Mouse (Mus musculus) embryonic facial prominence, embryonic 14.5 days (tissue): ENCODE measurements around the gene Ftl1-ps1. TPM values are rescaled to one million over a fixed set of nuclear protein-coding genes. Genes with fewer than 3 reads are reported as not detected.

Experiments
- ATAC-seq: fragments of 200-750 bp; cut with Nextera tagmentation; 2 replicates; pipeline ENCODE4 v1.8.0; 2017; ENCODE audit warnings: low read depth, moderate number of reproducible peaks, moderate TSS enrichment
- DNase-seq: peaks from one replicate; pipeline ENCODE4 v3.0.0-alpha.2; 2015; ENCODE audit warnings: low spot score
- H3K27ac ChIP-seq: fragments of 300-500 bp; sonication (generic); replicated peaks from 2 replicates; pipeline ENCODE4 v1.5.1; 2014; ENCODE audit warnings: low read depth, mild to moderate bottlenecking, low read length, moderate library complexity
- H3K27me3 ChIP-seq: fragments of 300-500 bp; sonication (generic); replicated peaks from 2 replicates; pipeline ENCODE4 v1.6.1; 2014; ENCODE audit warnings: low read length; ENCODE audit not compliant: control insufficient read depth, insufficient read depth
- H3K36me3 ChIP-seq: fragments of 300-500 bp; sonication (generic); 2 replicates; pipeline ENCODE4 v1.6.1; 2014; ENCODE audit warnings: low read length, mixed read lengths; ENCODE audit not compliant: control insufficient read depth, insufficient read depth
- H3K4me1 ChIP-seq: fragments of 300-500 bp; sonication (generic); 2 replicates; pipeline ENCODE4 v1.6.1; 2014; ENCODE audit warnings: antibody characterized with exemption, low read length; ENCODE audit not compliant: control insufficient read depth, insufficient read depth
- H3K4me2 ChIP-seq: fragments of 300-500 bp; sonication (generic); 2 replicates; pipeline ENCODE4 v1.6.1; 2014; ENCODE audit warnings: low read depth, mild to moderate bottlenecking, low read length, moderate library complexity, mixed read lengths
- H3K4me3 ChIP-seq: fragments of 300-500 bp; sonication (generic); 2 replicates; pipeline ENCODE4 v1.5.1; 2014; ENCODE audit warnings: low read depth, mild to moderate bottlenecking, low read length
- H3K9ac ChIP-seq: fragments of 300-500 bp; sonication (generic); 2 replicates; pipeline ENCODE4 v1.6.1; 2014; ENCODE audit warnings: low read depth, mild to moderate bottlenecking, low read length, moderate library complexity, mixed read lengths
- H3K9me3 ChIP-seq: fragments of 300-500 bp; sonication (generic); 2 replicates; pipeline ENCODE4 v1.6.1; 2016; ENCODE audit warnings: low read length; ENCODE audit not compliant: control insufficient read depth
- WGBS: fragments of 180-500 bp; shearing (Covaris S2); extraction: QIAGEN DNeasy Blood & Tissue Kit; methylation state at CpG from one replicate; pipeline ENCODE4 v1.1.7; 2014; 5-methylcytosine and 5-hydroxymethylcytosine counted together
- microRNA counts: library from miRNA; unstranded; fragments of <30 nt; microRNA quantifications from one replicate; lab custom pipeline; 2017
- microRNA-seq: library from miRNA; unstranded; fragments of <30 nt; microRNA quantifications from one replicate; pipeline ENCODE4, GENCODE M21; 2016; ENCODE audit warnings: borderline number of aligned reads
- polyA plus RNA-seq: library from polyadenylated mRNA; unstranded; fragments of >200 nt; fragmentation: Nextera tagmentation; extraction: Ambion mirVana; gene quantifications from 2 replicates; pipeline ENCODE4 v1.2.1, GENCODE M21; 2014

The Ftl1-ps1 gene
- polyA plus RNA-seq, 1 experiment from 2014 or later: 73.0 TPM

DNA sequence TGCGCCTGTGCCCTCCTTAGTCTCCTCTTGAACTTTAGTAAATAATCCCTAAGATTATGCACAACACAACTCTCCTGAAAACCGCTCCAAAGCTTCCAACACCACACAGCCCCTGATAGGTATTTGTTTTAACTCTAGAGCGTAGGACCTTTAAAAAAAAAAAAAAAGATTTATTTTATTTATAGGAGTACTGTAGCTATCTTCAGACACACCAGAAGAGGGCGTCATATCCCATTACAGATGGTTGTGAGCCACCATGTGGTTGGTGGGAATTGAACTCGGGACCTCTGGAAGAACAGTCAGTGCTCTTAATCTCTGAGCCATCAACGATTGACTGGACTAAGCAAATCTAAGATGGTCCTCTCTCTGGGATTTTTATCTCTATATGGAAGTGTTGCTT, 9.8 kb upstream of the Ftl1-ps1 start:
- Histone ChIP-seq H3K27me3 (no peaks in the 10 kb centered on the region), H3K36me3 (no peaks in the 10 kb centered on the region), H3K9me3 (no peaks in the 10 kb centered on the region), H3K9ac (no peak overlapping the region; the same call in 1 of the 2 replicates), H3K4me3 (peak overlapping the region; percentile 76), H3K4me1 (peaks cover 10% of the 10 kb centered on the region), H3K4me2 (peak overlapping the region; percentile 72), H3K27ac (no peak overlapping the region)
- ATAC-seq: no peak
- 62% methylated on average over 6 of the region's 6 CpGs for WGBS
- no peak for DNase-seq

DNA sequence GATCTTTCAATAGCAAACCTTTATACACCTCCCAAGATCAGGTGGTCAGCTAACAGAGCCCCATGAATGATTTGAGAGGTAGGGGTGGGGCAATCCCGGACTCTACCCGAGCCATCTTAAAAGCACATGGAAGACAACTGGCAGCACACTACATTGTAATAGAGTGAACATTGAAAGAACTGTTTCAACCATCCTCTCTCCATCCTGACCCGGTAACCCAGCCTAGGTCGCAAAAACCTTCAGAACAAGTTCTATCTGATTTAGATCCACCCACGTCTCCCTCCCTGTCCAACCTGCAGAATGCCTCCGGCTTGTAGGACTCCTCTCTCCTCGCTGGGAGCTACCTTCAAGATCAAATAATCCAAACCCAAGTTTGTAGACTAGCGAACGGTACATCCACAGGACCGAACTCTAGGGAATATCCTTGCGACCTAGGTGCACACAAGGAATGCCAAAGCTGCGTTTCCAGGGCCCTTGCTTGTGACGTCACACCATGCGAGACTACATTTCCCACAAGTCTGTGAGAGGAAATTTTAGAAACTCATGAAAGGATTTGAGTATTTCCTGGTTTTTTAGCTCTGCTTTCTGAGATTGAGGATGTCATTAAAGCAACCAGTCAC, 9.0 kb upstream of the Ftl1-ps1 start, which contains the start of gene Zfp72:
Zfp72 (minus strand) TSS at position 466 of the 620 bp plus-strand sequence.
- peak within 1 kb of the TSS; percentile 76 for H3K4me3 ChIP-seq
- no peaks in the 10 kb centered on the region for H3K27me3 ChIP-seq
- under 1% methylated on average over 14 of the region's 14 CpGs for WGBS
- H3K9ac ChIP-seq: peak within 1 kb of the TSS; percentile 71
- H3K36me3 ChIP-seq: no peaks in the 10 kb centered on the region
- peak within 1 kb of the TSS; percentile 72 for H3K4me2 ChIP-seq
- ATAC-seq (peak; percentile 93), DNase-seq (peak; percentile 92)
- peaks cover 10% of the 10 kb centered on the region for H3K4me1 ChIP-seq
- H3K9me3 ChIP-seq: no peaks in the 10 kb centered on the region
- peak within 1 kb of the TSS; percentile 21; the same call in 1 of the 2 replicates for H3K27ac ChIP-seq

DNA sequence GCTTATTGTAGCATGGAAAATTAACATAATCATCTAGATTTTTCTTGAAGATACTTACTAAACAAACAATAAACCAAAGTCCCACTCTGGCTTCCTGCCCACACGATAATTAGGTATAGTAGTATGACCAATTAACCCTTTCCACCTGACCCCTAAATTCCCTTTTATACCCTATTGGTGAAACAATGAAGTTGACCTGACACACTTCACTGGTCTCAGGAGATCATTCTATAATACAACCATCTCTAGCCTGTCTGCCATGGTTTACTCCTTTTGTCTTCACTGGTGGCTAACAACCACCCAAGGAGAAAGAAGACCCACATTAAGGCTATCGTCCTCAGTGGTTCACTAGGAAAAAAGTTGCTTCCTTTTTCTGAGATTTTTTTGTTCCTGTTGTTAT, 8.3 kb upstream of the Ftl1-ps1 start:
- H3K9ac ChIP-seq: no peak overlapping the region
- H3K4me1 ChIP-seq: peaks cover 10% of the 10 kb centered on the region
- DNase-seq (no peak), ATAC-seq (no peak)
- H3K27ac ChIP-seq: no peak overlapping the region
- WGBS: 78% methylated on average over 2 of the region's 2 CpGs
- no peaks in the 10 kb centered on the region for H3K36me3 ChIP-seq
- no peaks in the 10 kb centered on the region for H3K27me3 ChIP-seq
- no peaks in the 10 kb centered on the region for H3K9me3 ChIP-seq
- H3K4me2 ChIP-seq: no peak overlapping the region
- H3K4me3 ChIP-seq: no peak overlapping the region

DNA sequence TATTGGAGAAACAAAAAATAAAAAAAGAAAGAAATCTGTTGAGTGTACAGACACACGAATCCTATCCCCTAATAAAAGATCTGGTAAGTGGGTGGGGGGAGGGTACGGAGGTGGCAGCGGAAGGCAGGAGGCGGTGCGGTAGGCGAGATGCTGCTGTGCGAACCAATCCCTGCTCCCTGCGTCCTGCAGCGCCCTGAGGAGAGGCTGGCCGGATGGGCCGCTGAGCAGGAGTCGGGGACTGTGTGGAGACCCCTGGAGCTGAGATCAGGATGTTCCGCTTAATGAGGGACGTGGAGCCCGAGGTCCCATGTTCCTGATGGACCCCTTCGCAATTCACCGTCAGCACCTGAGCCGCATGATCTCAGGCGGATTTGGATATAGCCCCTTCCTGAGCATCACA, 40.4 kb downstream of the Ftl1-ps1 start:
- 24% methylated on average over 19 of the region's 19 CpGs for WGBS

More for the DNA sequence above, 40.4 kb downstream of the Ftl1-ps1 start:
- Histone ChIP-seq H3K4me1 (no peaks in the 10 kb centered on the region), H3K36me3 (peaks cover 29% of the 10 kb centered on the region), H3K4me3 (no peak overlapping the region), H3K27me3 (no peaks in the 10 kb centered on the region), H3K4me2 (no peak overlapping the region), H3K9ac (no peak overlapping the region), H3K27ac (no peak overlapping the region), H3K9me3 (peaks cover 67% of the 10 kb centered on the region)
- DNase-seq: no peak
- ATAC-seq: no peak

MicroRNAs encoded within 50 kb of the gene (microRNA counts, 519-probe panel; counts per million panel counts)
- 19.3 counts per million for microRNA mmu-miR-692 (lab: Ali Mortazavi, UCI)

Small RNA genes lying within 50 kb of the gene (microRNA-seq; reads per million reads assigned to microRNA genes)
- not detected for gene Mir692-3

Other genes starting within 250 kb of the Ftl1-ps1 start
- gene Exoc3, start 191.0 kb upstream of the Ftl1-ps1 start, polyA plus RNA-seq: 82.3 and 85.0 TPM in 2 replicates
- gene Ahrr, start 107.4 kb upstream of the Ftl1-ps1 start, polyA plus RNA-seq: 1.3 and 1.9 TPM in 2 replicates
- gene Pdcd6, start 82.1 kb upstream of the Ftl1-ps1 start, polyA plus RNA-seq: 150 TPM in 2 replicates
- gene Sdha, start 49.4 kb upstream of the Ftl1-ps1 start, polyA plus RNA-seq: 207 TPM in 2 replicates
- gene Ccdc127, start 49.4 kb upstream of the Ftl1-ps1 start, polyA plus RNA-seq: 51.0 and 51.7 TPM in 2 replicates
- 0.10 TPM in 1 of 2 replicates, not detected in the other for gene Lrrc14b, start 35.7 kb upstream of the Ftl1-ps1 start, polyA plus RNA-seq
- gene Zfp72, start 8.9 kb upstream of the Ftl1-ps1 start, polyA plus RNA-seq: 5.8 and 6.8 TPM in 2 replicates
- 16.0 and 19.2 TPM in 2 replicates for gene Zfp825, start 94.3 kb downstream of the Ftl1-ps1 start, polyA plus RNA-seq
- 13.8 and 15.4 TPM in 2 replicates for gene Erap1, start 239.9 kb downstream of the Ftl1-ps1 start, polyA plus RNA-seq